Mouse (Mus musculus) stomach, embryonic 16.5 days (tissue): ENCODE results near the gene Myb. TPM values are rescaled to one million over a fixed set of nuclear protein-coding genes. Genes with fewer than 3 reads are reported as not detected.

ENCODE experiments used
- ATAC-seq: fragments of 200-750 bp; cut with Nextera tagmentation; 2 replicates; pipeline ENCODE4 v1.8.0; 2017; ENCODE audit warnings: moderate number of reproducible peaks, moderate TSS enrichment; ENCODE audit not compliant: insufficient read depth, low FRiP score
- H3K27ac ChIP-seq: fragments of 300-500 bp; sonication (generic); 2 replicates; pipeline ENCODE4 v1.5.1; 2014; ENCODE audit warnings: low read length
- H3K27me3 ChIP-seq: fragments of 300-500 bp; sonication (generic); 2 replicates; pipeline ENCODE4 v1.6.1; 2014; ENCODE audit warnings: low read length, control low read depth, mixed read lengths; ENCODE audit not compliant: control insufficient read depth, insufficient read depth
- H3K36me3 ChIP-seq: fragments of 300-500 bp; sonication (generic); 2 replicates; pipeline ENCODE4 v1.6.1; 2014; ENCODE audit warnings: low read length; ENCODE audit not compliant: control insufficient read depth, insufficient read depth
- H3K4me1 ChIP-seq: fragments of 300-500 bp; sonication (generic); 2 replicates; pipeline ENCODE4 v1.6.1; 2014; ENCODE audit warnings: low read length, control low read depth, mixed read lengths; ENCODE audit not compliant: control insufficient read depth, insufficient read depth
- H3K4me2 ChIP-seq: fragments of 300-500 bp; sonication (generic); 2 replicates; pipeline ENCODE4 v1.6.1; 2014; ENCODE audit warnings: low read depth, low read length, mixed read lengths
- H3K4me3 ChIP-seq: fragments of 300-500 bp; sonication (generic); replicated peaks from 2 replicates; pipeline ENCODE4 v1.5.1; 2014; ENCODE audit warnings: mild to moderate bottlenecking, low read length
- H3K9ac ChIP-seq: fragments of 300-500 bp; sonication (generic); 2 replicates; pipeline ENCODE4 v1.6.1; 2014; ENCODE audit warnings: low read length
- H3K9me3 ChIP-seq: fragments of 300-500 bp; sonication (generic); replicated peaks from 2 replicates; pipeline ENCODE4 v1.6.1; 2016; ENCODE audit warnings: low read length, control low read depth; ENCODE audit not compliant: control insufficient read depth
- WGBS: fragments of 180-500 bp; shearing (Covaris S2); extraction: QIAGEN DNeasy Blood & Tissue Kit; methylation state at CpG from one replicate; pipeline ENCODE4 v1.1.7; 2014; 5-methylcytosine and 5-hydroxymethylcytosine counted together
- polyA plus RNA-seq: library from polyadenylated mRNA; unstranded; fragments of >200 nt; fragmentation: Nextera tagmentation; extraction: Ambion mirVana; gene quantifications from 2 replicates; pipeline ENCODE4 v1.2.1, GENCODE M21; 2015

The Myb gene
- polyA plus RNA-seq, result 3.7 and 4.2 TPM in 2 replicates

GRCm38 (mm10) chr10:21160537-21161358 is at the start of gene Myb:
Gene Myb, minus strand, starts transcription at chr10:21160984.
- H3K27ac ChIP-seq, result no peak within 1 kb of the TSS; the same call in 1 of the 2 replicates
- under 1% methylated on average over 86 of the region's 86 CpGs for WGBS

DNA sequence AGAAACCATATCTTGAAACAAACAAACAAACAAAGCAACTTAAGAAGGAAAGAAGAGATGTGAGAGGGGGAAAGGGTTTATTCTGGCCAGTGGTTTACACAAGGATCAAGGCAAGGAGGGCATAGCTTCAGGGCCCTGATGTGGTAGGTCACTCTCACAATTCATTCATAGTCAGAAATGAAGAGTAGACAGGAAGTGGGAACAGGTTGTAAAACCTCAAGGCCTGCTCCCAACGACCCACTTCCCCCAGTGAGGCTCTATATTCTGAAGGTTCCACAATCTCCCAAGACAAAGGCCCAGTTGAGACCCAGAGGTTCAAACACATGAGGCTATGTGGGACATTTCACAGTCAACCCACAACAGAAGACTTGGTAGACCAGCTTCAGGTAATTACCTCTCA is 46.6 kb upstream of the Myb start:
- H3K4me3 ChIP-seq, result no peak overlapping the region
- H3K9ac ChIP-seq, result no peak overlapping the region
- no peak overlapping the region for H3K4me2 ChIP-seq
- H3K4me1 ChIP-seq, result no peaks in the 10 kb centered on the region
- ATAC-seq, result no peak
- H3K9me3 ChIP-seq, result no peaks in the 10 kb centered on the region
- no peaks in the 10 kb centered on the region for H3K27me3 ChIP-seq
- no peaks in the 10 kb centered on the region for H3K36me3 ChIP-seq
- WGBS, result 66% methylated on average over 1 of the region's 1 CpGs
- no peak overlapping the region for H3K27ac ChIP-seq

More at GRCm38 (mm10) chr10:21160537-21161358, at the start of gene Myb:
- Histone ChIP-seq H3K36me3 (no peaks in the 10 kb centered on the region), H3K4me3 (peak within 1 kb of the TSS; percentile 72), H3K27me3 (peaks cover 2% of the 10 kb centered on the region), H3K4me2 (peak within 1 kb of the TSS; percentile 100), H3K9ac (peak within 1 kb of the TSS; percentile 85), H3K9me3 (no peaks in the 10 kb centered on the region), H3K4me1 (peaks cover 11% of the 10 kb centered on the region; the same call in 1 of the 2 replicates)
- ATAC-seq, result peak; percentile 75

DNA sequence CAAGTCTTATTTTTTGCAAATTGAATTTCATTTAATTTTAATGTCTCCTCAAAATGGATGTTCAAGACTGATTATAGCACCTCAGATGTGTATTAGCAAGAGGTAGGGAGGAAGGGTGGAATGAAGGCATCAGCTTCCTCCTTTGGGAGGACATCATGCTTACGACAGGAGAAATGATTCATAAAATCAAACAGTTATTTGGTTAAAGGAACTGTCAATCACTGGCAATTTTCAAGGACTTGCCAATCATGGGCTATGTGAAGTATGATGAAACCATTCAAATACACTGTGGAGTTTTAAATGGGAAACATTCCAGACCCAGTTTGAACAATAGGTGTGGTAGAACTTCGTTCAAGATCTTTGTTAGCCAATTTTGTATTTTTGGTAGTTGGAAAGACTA is 45.4 kb upstream of the Myb start:
- ATAC-seq, result no peak
- Histone ChIP-seq H3K4me3 (no peak overlapping the region), H3K4me1 (no peaks in the 10 kb centered on the region), H3K4me2 (no peak overlapping the region), H3K9me3 (no peaks in the 10 kb centered on the region), H3K9ac (no peak overlapping the region), H3K27me3 (no peaks in the 10 kb centered on the region), H3K27ac (no peak overlapping the region), H3K36me3 (no peaks in the 10 kb centered on the region)
- 78% methylated on average over 2 of the region's 2 CpGs for WGBS

DNA sequence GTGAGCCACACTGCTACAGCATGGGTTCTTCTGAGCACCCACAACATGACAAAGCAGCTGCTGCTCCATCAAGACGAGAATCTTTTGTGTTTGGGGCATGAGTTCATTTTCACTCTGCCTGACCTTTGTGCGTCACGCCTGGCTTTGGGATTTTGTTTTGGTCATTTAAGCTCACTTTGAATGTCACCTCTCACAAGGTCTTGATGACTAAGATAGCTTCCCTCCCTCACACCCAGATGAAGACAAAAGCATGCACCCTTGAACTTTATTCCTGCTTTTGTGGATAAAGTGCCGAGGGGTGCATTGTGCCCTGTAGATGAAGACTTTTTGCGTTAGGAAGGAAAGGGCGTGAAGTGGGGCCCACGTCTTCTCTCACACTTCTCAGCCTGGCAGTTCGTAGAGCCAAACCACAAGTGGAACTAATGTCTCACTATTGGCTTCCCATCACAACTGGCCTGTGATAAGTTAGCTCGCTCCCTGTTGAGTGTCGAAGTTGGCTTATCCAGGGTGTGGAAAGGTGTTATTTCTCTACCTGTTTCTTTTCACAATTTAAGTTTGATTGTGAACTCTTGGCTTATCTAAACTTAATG is 43.8 kb upstream of the Myb start:
- H3K27ac ChIP-seq, result no peak overlapping the region
- H3K4me3 ChIP-seq, result no peak overlapping the region
- H3K27me3 ChIP-seq, result no peaks in the 10 kb centered on the region
- no peak for ATAC-seq
- H3K9ac ChIP-seq, result no peak overlapping the region
- H3K4me2 ChIP-seq, result no peak overlapping the region
- H3K36me3 ChIP-seq, result no peaks in the 10 kb centered on the region
- WGBS, result 75% methylated on average over 10 of the region's 10 CpGs
- H3K4me1 ChIP-seq, result no peaks in the 10 kb centered on the region
- peaks cover 6% of the 10 kb centered on the region; the same call in 1 of the 2 replicates for H3K9me3 ChIP-seq

DNA sequence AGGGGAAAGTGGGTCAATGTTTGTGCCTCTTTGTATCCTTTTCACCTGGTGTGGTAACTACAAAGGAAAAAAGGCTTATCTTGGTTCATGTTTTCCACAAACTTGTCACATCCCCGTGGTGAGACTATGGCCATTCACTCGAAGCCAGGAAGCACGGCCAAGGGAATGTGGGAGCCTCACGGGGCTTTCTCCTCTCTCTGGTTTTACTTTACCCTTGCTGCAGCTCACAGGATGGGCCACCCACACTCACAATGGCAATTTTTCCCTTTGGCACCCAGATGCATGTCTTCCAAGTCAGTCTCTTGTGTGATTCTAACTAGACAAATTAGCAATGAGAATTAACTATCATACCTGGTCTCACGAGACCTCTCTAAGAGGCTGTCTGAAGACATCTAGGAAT is 43.1 kb upstream of the Myb start:
- no peak overlapping the region for H3K27ac ChIP-seq
- H3K4me3 ChIP-seq, result no peak overlapping the region
- peaks cover 6% of the 10 kb centered on the region; the same call in 1 of the 2 replicates for H3K9me3 ChIP-seq
- 92% methylated on average over 5 of the region's 5 CpGs for WGBS
- no peaks in the 10 kb centered on the region for H3K27me3 ChIP-seq
- no peak overlapping the region for H3K9ac ChIP-seq
- no peaks in the 10 kb centered on the region for H3K36me3 ChIP-seq
- H3K4me2 ChIP-seq, result no peak overlapping the region
- no peak for ATAC-seq
- no peaks in the 10 kb centered on the region for H3K4me1 ChIP-seq

GRCm38 (mm10) chr10:21203461-21203860 is 42.7 kb upstream of the Myb start:
- H3K27me3 ChIP-seq, result no peaks in the 10 kb centered on the region
- H3K9ac ChIP-seq, result no peak overlapping the region
- no peak overlapping the region for H3K27ac ChIP-seq
- H3K36me3 ChIP-seq, result no peaks in the 10 kb centered on the region
- H3K4me3 ChIP-seq, result no peak overlapping the region
- ATAC-seq, result no peak
- H3K4me1 ChIP-seq, result no peaks in the 10 kb centered on the region
- H3K4me2 ChIP-seq, result no peak overlapping the region
- WGBS, result 93% methylated on average over 3 of the region's 3 CpGs
- H3K9me3 ChIP-seq, result peaks cover 6% of the 10 kb centered on the region; the same call in 1 of the 2 replicates

GRCm38 (mm10) chr10:21200761-21201160 is 40.0 kb upstream of the Myb start:
- Histone ChIP-seq H3K36me3 (no peaks in the 10 kb centered on the region), H3K4me1 (no peaks in the 10 kb centered on the region), H3K9ac (no peak overlapping the region), H3K27me3 (no peaks in the 10 kb centered on the region), H3K4me3 (no peak overlapping the region), H3K27ac (no peak overlapping the region), H3K4me2 (no peak overlapping the region), H3K9me3 (peaks cover 6% of the 10 kb centered on the region; the same call in 1 of the 2 replicates)
- whole genome bisulfite sequencing, result 75% methylated on average over 7 of the region's 7 CpGs
- no peak for ATAC-seq

GRCm38 (mm10) chr10:21200322-21200721 is 39.5 kb upstream of the Myb start:
- H3K9ac ChIP-seq, result no peak overlapping the region
- H3K9me3 ChIP-seq, result peaks cover 6% of the 10 kb centered on the region; the same call in 1 of the 2 replicates
- no peaks in the 10 kb centered on the region for H3K27me3 ChIP-seq
- no peaks in the 10 kb centered on the region for H3K4me1 ChIP-seq
- H3K36me3 ChIP-seq, result no peaks in the 10 kb centered on the region
- no peak overlapping the region for H3K27ac ChIP-seq
- no peak for ATAC-seq
- no peak overlapping the region for H3K4me2 ChIP-seq
- no peak overlapping the region for H3K4me3 ChIP-seq

GRCm38 (mm10) chr10:21196646-21197116 is 35.9 kb upstream of the Myb start:
- no peak overlapping the region for H3K27ac ChIP-seq
- peak; percentile 50; the same call in 1 of the 2 replicates for ATAC-seq
- 64% methylated on average over 8 of the region's 8 CpGs for WGBS

More at GRCm38 (mm10) chr10:21196646-21197116, 35.9 kb upstream of the Myb start:
- Histone ChIP-seq H3K9ac (no peak overlapping the region), H3K4me1 (no peaks in the 10 kb centered on the region), H3K4me3 (no peak overlapping the region), H3K27me3 (no peaks in the 10 kb centered on the region), H3K9me3 (peaks cover 6% of the 10 kb centered on the region; the same call in 1 of the 2 replicates), H3K4me2 (no peak overlapping the region), H3K36me3 (no peaks in the 10 kb centered on the region)
